Mouse (Mus musculus): ENCODE data around the gene Hyal5. TPM values are rescaled to one million over a fixed set of nuclear protein-coding genes. Genes with fewer than 3 reads are reported as not detected.

Hyal5 gene
- polyA plus RNA-seq (2015; fragmentation: Nextera tagmentation; extraction: Ambion mirVana): not detected in 2 replicates

GRCm38 (mm10) chr6:24857697-24858096 is at the start of gene Hyal5:
Gene Hyal5, plus strand, starts transcription at chr6:24857997.
- no peaks in the 10 kb centered on the region for H3K4me1 ChIP-seq
- no peak for ATAC-seq
- H3K9me3 ChIP-seq (replicated peaks): no peaks in the 10 kb centered on the region
- no peak within 1 kb of the TSS for H3K27ac ChIP-seq
- H3K4me3 ChIP-seq: no peak within 1 kb of the TSS
- no peaks in the 10 kb centered on the region for H3K36me3 ChIP-seq (ENCODE audit: poor library complexity, severe bottlenecking)
- H3K4me2 ChIP-seq: no peak within 1 kb of the TSS
- H3K9ac ChIP-seq: no peak within 1 kb of the TSS
- no peaks in the 10 kb centered on the region for H3K27me3 ChIP-seq

DNA sequence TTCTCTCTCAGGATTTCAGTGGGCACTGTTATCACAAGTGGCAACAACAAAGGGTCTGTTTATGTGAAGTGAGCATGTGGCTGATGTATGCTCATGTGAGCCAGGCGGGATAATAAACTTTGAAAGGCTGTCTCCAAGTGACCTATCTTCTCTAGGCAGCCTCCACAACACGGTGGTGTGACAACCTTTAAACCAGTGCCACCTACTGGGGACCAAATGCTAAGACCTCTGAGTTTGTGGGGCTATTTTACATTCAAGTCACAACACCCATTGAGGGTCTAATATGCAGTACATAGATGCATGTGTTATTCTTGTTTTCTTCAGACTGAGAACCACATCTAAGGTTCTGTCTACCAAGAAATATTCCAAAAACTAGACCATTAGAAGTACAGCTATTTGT is 35.7 kb upstream of the Hyal5 start:
- 47% methylated on average over 2 of the region's 2 CpGs for WGBS
- no peak for ATAC-seq
- Histone ChIP-seq H3K4me2 (no peak overlapping the region), H3K9ac (no peak overlapping the region), H3K27me3 (no peaks in the 10 kb centered on the region), H3K27ac (no peak overlapping the region), H3K4me3 (no peak overlapping the region), H3K4me1 (no peaks in the 10 kb centered on the region), H3K9me3 (replicated peaks) (no peaks in the 10 kb centered on the region), H3K36me3 (ENCODE audit: poor library complexity, severe bottlenecking) (no peaks in the 10 kb centered on the region)

DNA sequence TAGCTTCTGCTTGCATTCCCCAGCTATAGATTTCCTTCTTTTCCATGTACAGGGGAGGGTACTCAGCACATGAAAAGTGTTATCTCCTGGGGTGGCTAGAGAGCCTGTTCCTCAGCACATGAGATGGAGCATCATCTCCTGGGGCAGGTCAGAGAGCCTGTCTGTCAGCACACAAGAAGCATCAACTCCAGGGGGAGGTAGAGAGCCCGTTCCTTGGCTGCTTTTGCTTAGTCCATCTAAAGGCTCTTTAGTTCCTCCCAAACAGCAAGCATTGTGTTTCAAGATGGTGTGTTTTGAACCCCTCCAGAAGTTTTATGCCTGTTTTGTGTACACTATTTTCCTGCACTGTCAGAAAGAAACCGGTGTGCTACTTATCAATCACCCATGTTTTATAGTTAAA is 2.5 kb downstream of the Hyal5 start:
- H3K4me1 ChIP-seq: no peaks in the 10 kb centered on the region
- no peaks in the 10 kb centered on the region for H3K27me3 ChIP-seq
- no peaks in the 10 kb centered on the region for H3K36me3 ChIP-seq (ENCODE audit: poor library complexity, severe bottlenecking)
- H3K4me3 ChIP-seq: no peak overlapping the region
- H3K9me3 ChIP-seq (replicated peaks): no peaks in the 10 kb centered on the region
- ATAC-seq: no peak
- WGBS: 46% methylated on average over 2 of the region's 2 CpGs
- H3K4me2 ChIP-seq: no peak overlapping the region
- no peak overlapping the region for H3K27ac ChIP-seq
- H3K9ac ChIP-seq: no peak overlapping the region

DNA sequence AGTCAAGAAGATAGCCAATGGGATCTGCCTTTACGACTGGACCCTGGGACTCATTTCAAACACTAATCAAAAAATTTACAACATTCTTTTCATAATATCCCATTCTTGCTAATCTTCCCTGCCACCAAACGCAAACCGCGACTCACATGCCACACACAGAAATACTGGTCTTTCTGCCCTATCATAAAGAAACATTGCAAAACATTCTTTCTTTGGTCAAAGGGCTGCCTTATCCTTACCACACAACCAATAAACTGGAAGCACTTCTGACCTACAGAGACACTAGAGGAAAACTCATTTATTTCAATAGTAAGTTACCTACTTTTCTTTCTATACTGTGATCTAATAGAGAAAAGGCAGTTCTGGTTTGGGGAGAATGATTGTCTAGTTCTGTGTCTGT is 5.9 kb downstream of the Hyal5 start:
- no peak for ATAC-seq

GRCm38 (mm10) chr6:24894146-24894873 is 36.5 kb downstream of the Hyal5 start:
- no peaks in the 10 kb centered on the region for H3K27me3 ChIP-seq
- H3K4me1 ChIP-seq: no peaks in the 10 kb centered on the region
- H3K9me3 ChIP-seq (replicated peaks): no peaks in the 10 kb centered on the region
- no peak overlapping the region for H3K4me3 ChIP-seq
- 77% methylated on average over 11 of the region's 11 CpGs for WGBS
- H3K36me3 ChIP-seq (ENCODE audit: poor library complexity, severe bottlenecking): no peaks in the 10 kb centered on the region
- ATAC-seq: peak; percentile 72; the same call in 1 of the 2 replicates
- no peak overlapping the region for H3K9ac ChIP-seq
- peak overlapping the region; percentile 15; the same call in 1 of the 2 replicates for H3K4me2 ChIP-seq
- H3K27ac ChIP-seq: no peak overlapping the region

More for the DNA sequence above, 5.9 kb downstream of the Hyal5 start:
- Histone ChIP-seq H3K27me3 (no peaks in the 10 kb centered on the region), H3K4me2 (no peak overlapping the region), H3K9me3 (replicated peaks) (no peaks in the 10 kb centered on the region), H3K27ac (no peak overlapping the region), H3K36me3 (ENCODE audit: poor library complexity, severe bottlenecking) (no peaks in the 10 kb centered on the region), H3K4me3 (no peak overlapping the region), H3K4me1 (no peaks in the 10 kb centered on the region), H3K9ac (no peak overlapping the region)
- 94% methylated on average over 4 of the region's 4 CpGs for WGBS

GRCm38 (mm10) chr6:24894874-24895183 is 37.0 kb downstream of the Hyal5 start:
- WGBS: 48% methylated on average over 2 of the region's 2 CpGs
- 0 out of 2 replicates have a peak, but pooled peaks have one; percentile 13 for ATAC-seq
- Histone ChIP-seq H3K27ac (no peak overlapping the region), H3K36me3 (ENCODE audit: poor library complexity, severe bottlenecking) (no peaks in the 10 kb centered on the region), H3K4me3 (no peak overlapping the region), H3K4me2 (peak overlapping the region; percentile 15; the same call in 1 of the 2 replicates), H3K4me1 (no peaks in the 10 kb centered on the region), H3K27me3 (no peaks in the 10 kb centered on the region), H3K9ac (no peak overlapping the region), H3K9me3 (replicated peaks) (no peaks in the 10 kb centered on the region)

GRCm38 (mm10) chr6:24905101-24905500 is 47.3 kb downstream of the Hyal5 start:
- H3K9ac ChIP-seq: no peak overlapping the region
- H3K27ac ChIP-seq: no peak overlapping the region

GRCm38 (mm10) chr6:24907824-24908223 is 50.0 kb downstream of the Hyal5 start:
- H3K9ac ChIP-seq: no peak overlapping the region
- H3K4me2 ChIP-seq: no peak overlapping the region
- no peak for ATAC-seq
- H3K27me3 ChIP-seq: no peaks in the 10 kb centered on the region
- no peak overlapping the region for H3K4me3 ChIP-seq
- no peaks in the 10 kb centered on the region for H3K9me3 ChIP-seq (replicated peaks)
- 93% methylated on average over 2 of the region's 2 CpGs for WGBS
- H3K36me3 ChIP-seq (ENCODE audit: poor library complexity, severe bottlenecking): no peaks in the 10 kb centered on the region
- no peaks in the 10 kb centered on the region for H3K4me1 ChIP-seq
- H3K27ac ChIP-seq: no peak overlapping the region

More at GRCm38 (mm10) chr6:24905101-24905500, 47.3 kb downstream of the Hyal5 start:
- 83% methylated on average over 3 of the region's 3 CpGs for WGBS
- no peaks in the 10 kb centered on the region for H3K36me3 ChIP-seq (ENCODE audit: poor library complexity, severe bottlenecking)
- no peaks in the 10 kb centered on the region for H3K9me3 ChIP-seq (replicated peaks)
- H3K4me1 ChIP-seq: no peaks in the 10 kb centered on the region
- H3K27me3 ChIP-seq: no peaks in the 10 kb centered on the region
- H3K4me2 ChIP-seq: no peak overlapping the region
- H3K4me3 ChIP-seq: no peak overlapping the region
- ATAC-seq: no peak

GRCm38 (mm10) chr6:24910016-24910727 is 52.4 kb downstream of the Hyal5 start:
- H3K36me3 ChIP-seq (ENCODE audit: poor library complexity, severe bottlenecking): no peaks in the 10 kb centered on the region
- no peak overlapping the region for H3K27ac ChIP-seq
- no peaks in the 10 kb centered on the region for H3K9me3 ChIP-seq (replicated peaks)
- H3K4me1 ChIP-seq: no peaks in the 10 kb centered on the region
- H3K4me2 ChIP-seq: no peak overlapping the region
- 70% methylated on average over 2 of the region's 2 CpGs for WGBS
- no peak overlapping the region for H3K9ac ChIP-seq
- H3K4me3 ChIP-seq: no peak overlapping the region
- no peak for ATAC-seq
- no peaks in the 10 kb centered on the region for H3K27me3 ChIP-seq

DNA sequence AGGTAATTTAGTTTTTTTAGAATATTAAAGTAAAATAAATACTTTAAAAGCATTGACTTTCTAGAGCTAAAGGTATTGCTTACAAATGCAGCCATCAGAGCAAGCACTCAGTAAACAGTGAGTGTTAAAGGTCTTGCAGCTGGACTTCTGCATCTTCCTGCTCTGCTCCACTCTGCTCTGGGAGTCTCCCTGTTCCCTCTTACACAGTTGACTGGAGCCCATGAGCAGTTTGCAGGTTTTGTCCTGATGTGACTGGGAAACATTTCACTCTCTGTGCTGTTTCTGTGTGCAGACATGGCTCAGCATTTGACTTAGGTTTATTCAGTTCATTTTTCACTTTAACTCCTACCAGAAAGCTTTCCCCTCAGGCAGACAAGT is 52.9 kb downstream of the Hyal5 start:
- no peak for ATAC-seq
- no peak overlapping the region for H3K4me2 ChIP-seq
- no peaks in the 10 kb centered on the region for H3K4me1 ChIP-seq
- no peaks in the 10 kb centered on the region for H3K9me3 ChIP-seq (replicated peaks)
- H3K36me3 ChIP-seq (ENCODE audit: poor library complexity, severe bottlenecking): no peaks in the 10 kb centered on the region
- no peak overlapping the region for H3K4me3 ChIP-seq
- H3K27ac ChIP-seq: no peak overlapping the region
- no peaks in the 10 kb centered on the region for H3K27me3 ChIP-seq
- no peak overlapping the region for H3K9ac ChIP-seq

GRCm38 (mm10) chr6:24913591-24913990 is 55.8 kb downstream of the Hyal5 start:
- Histone ChIP-seq H3K9me3 (replicated peaks) (no peaks in the 10 kb centered on the region), H3K36me3 (ENCODE audit: poor library complexity, severe bottlenecking) (no peaks in the 10 kb centered on the region), H3K4me2 (no peak overlapping the region), H3K4me1 (no peaks in the 10 kb centered on the region), H3K27me3 (no peaks in the 10 kb centered on the region), H3K27ac (no peak overlapping the region), H3K9ac (no peak overlapping the region), H3K4me3 (no peak overlapping the region)
- ATAC-seq: no peak
- whole genome bisulfite sequencing: 92% methylated on average over 2 of the region's 2 CpGs

GRCm38 (mm10) chr6:24925076-24925785 is 67.4 kb downstream of the Hyal5 start:
- Histone ChIP-seq H3K27ac (no peak overlapping the region), H3K4me1 (no peaks in the 10 kb centered on the region), H3K4me2 (no peak overlapping the region), H3K9me3 (replicated peaks) (no peaks in the 10 kb centered on the region; the same call in 1 of the 2 replicates), H3K4me3 (no peak overlapping the region), H3K27me3 (no peaks in the 10 kb centered on the region), H3K36me3 (ENCODE audit: poor library complexity, severe bottlenecking) (no peaks in the 10 kb centered on the region), H3K9ac (no peak overlapping the region)
- no peak for ATAC-seq
- 95% methylated on average over 11 of the region's 11 CpGs for WGBS

Measured in forebrain, embryonic 13.5 days (tissue).